Comparison of ENCODE assay signal across 36 mouse cellular contexts in the genomic region with DNA sequence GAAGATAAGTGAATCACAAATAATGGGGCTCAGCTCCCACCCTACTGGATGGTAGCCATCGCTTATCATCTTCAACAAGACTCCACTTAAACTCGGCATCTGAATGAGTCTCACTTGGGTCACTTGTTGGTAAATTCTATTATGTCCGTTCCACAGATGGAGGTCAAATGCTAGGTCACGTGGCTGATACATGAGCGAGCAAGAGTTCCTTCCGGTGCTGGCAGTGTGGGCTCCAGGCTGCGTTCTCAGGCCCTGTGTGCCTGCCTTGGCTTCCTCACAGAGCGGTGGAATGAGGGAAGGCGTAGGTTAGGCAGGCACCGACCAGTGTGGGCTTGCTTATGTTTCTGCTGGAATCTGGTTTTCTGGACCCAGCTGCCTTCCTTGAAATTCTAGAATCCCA. TPM values are rescaled to one million over a fixed set of nuclear protein-coding genes. Genes with fewer than 3 reads are reported as not detected.
A peak's percentile ranks its signal among the peaks of the same experiment; 100 is the strongest.
DNase-seq lines count a peak whose midpoint lies in the region; ATAC-seq and TF ChIP-seq lines count a peak whose summit lies in the region.
"Had no signal": no experiment of that assay in that cellular context is flagged by ENCODE, and none has a peak within 500 bp of the region (broad histone marks: within the 10 kb centered on the region; RNA-seq: fewer than 3 reads in every experiment).

No protein-coding gene starts in this region.

- peak; percentile 9 for DNase-seq in adrenal gland, postnatal 14 days
- no peak for DNase-seq in adrenal gland, postnatal 10 days
- DNase-seq in heart, adult 9 months (ENCODE audit: low spot score in 2 of 2), result no peak
- DNase-seq in limb, embryonic 14.5 days (ENCODE audit: low spot score), result peak; percentile 25
- DNase-seq in limb, embryonic 10.5 days (ENCODE audit: low spot score), result no peak
- no peak for DNase-seq in lung, postnatal 0 days (ENCODE audit: low spot score)
- no peak for DNase-seq in lung, postnatal 10 days
- DNase-seq: adrenal gland, adult 2 months; cerebellum, adult 11 months; cerebellum, adult 9-10 months; cerebellum, postnatal 36 days; gastrocnemius, postnatal 25 days; kidney, postnatal 14 days; layer of hippocampus, adult 9-11 months; liver, embryonic 13.5 days; lung, adult 2 months; retina, postnatal 1 day; right cerebral cortex, postnatal 14 days had no signal

- no peak for TF ChIP-seq EP300 in lung, postnatal 0 days (IDR thresholded peaks at IDR 0.05)

- TF ChIP-seq CTCF in lung, postnatal 0 days (IDR thresholded peaks at IDR 0.05), result no peak

- H3K27ac ChIP-seq in heart, embryonic 13.5 days (replicated peaks), result peak overlapping the region; percentile 75
- H3K27ac ChIP-seq in limb, embryonic 14.5 days (replicated peaks; ENCODE audit: low read depth, low read length), result no peak overlapping the region
- H3K27ac ChIP-seq in limb, embryonic 10.5 days, result no peak overlapping the region
- peak overlapping the region; percentile 23; the same call in 1 of the 2 replicates for H3K27ac ChIP-seq in lung, postnatal 0 days (ENCODE audit: low read length)
- H3K27ac ChIP-seq: embryonic facial prominence, embryonic 12.5 days; forebrain, embryonic 10.5 days; forebrain, embryonic 15.5 days; hindbrain, embryonic 14.5 days; liver, embryonic 13.5 days; midbrain, embryonic 10.5 days; midbrain, embryonic 15.5 days; neural tube, embryonic 15.5 days had no signal

- ATAC-seq in heart, embryonic 13.5 days (ENCODE audit: extremely low read depth, insufficient number of reproducible peaks, low FRiP score, low TSS enrichment), result no peak
- no peak for ATAC-seq in limb, embryonic 14.5 days (ENCODE audit: low FRiP score, low read depth)
- ATAC-seq in lung, postnatal 0 days, result peak; percentile 41
- ATAC-seq: activated CD4-positive, CD25-positive, alpha-beta regulatory T cell, adult 4 months; forebrain, embryonic 15.5 days; intestine, postnatal 0 days; midbrain, embryonic 15.5 days had no signal

- H3K4me2 ChIP-seq in heart, embryonic 13.5 days, result no peak overlapping the region
- no peak overlapping the region for H3K4me2 ChIP-seq in limb, embryonic 14.5 days (replicated peaks; ENCODE audit: low read depth, low read length, severe bottlenecking)
- no peak overlapping the region for H3K4me2 ChIP-seq in lung, postnatal 0 days (replicated peaks; ENCODE audit: low read depth, low read length)
- H3K4me2 ChIP-seq: embryonic facial prominence, embryonic 12.5 days; forebrain, embryonic 15.5 days; hindbrain, embryonic 14.5 days; liver, embryonic 13.5 days; midbrain, embryonic 15.5 days; neural tube, embryonic 15.5 days had no signal

- H3K27me3 ChIP-seq in heart, embryonic 13.5 days (replicated peaks), result no peaks in the 10 kb centered on the region
- H3K27me3 ChIP-seq in limb, embryonic 14.5 days (ENCODE audit: control insufficient read depth, insufficient read depth, low read length), result no peaks in the 10 kb centered on the region
- H3K27me3 ChIP-seq in limb, embryonic 10.5 days (ENCODE audit: low read depth, poor library complexity, severe bottlenecking), result no peaks in the 10 kb centered on the region
- no peaks in the 10 kb centered on the region for H3K27me3 ChIP-seq in lung, postnatal 0 days (replicated peaks; ENCODE audit: insufficient read depth, low read length)
- H3K27me3 ChIP-seq: CH12.LX; embryonic facial prominence, embryonic 12.5 days; forebrain, embryonic 15.5 days; liver, embryonic 13.5 days; midbrain, embryonic 15.5 days; neural tube, embryonic 15.5 days had no signal

- no peak overlapping the region for H3K4me3 ChIP-seq in heart, embryonic 13.5 days
- no peak overlapping the region for H3K4me3 ChIP-seq in limb, embryonic 14.5 days (replicated peaks; ENCODE audit: low read length)
- H3K4me3 ChIP-seq in limb, embryonic 10.5 days, result no peak overlapping the region
- H3K4me3 ChIP-seq in lung, postnatal 0 days (ENCODE audit: low read depth, low read length), result no peak overlapping the region
- H3K4me3 ChIP-seq: embryonic facial prominence, embryonic 12.5 days; forebrain, embryonic 10.5 days; forebrain, embryonic 15.5 days; liver, embryonic 13.5 days; midbrain, embryonic 10.5 days; midbrain, embryonic 15.5 days; neural tube, embryonic 15.5 days had no signal

- peaks cover 12% of the 10 kb centered on the region for H3K36me3 ChIP-seq in heart, embryonic 13.5 days
- H3K36me3 ChIP-seq in limb, embryonic 14.5 days (ENCODE audit: control insufficient read depth, insufficient read depth, low read length), result peaks cover 6% of the 10 kb centered on the region
- peaks cover 17% of the 10 kb centered on the region for H3K36me3 ChIP-seq in limb, embryonic 10.5 days
- H3K36me3 ChIP-seq in lung, postnatal 0 days (ENCODE audit: insufficient read depth, low read length), result 0 out of 2 replicates have a peak, but pooled peaks cover 8% of the 10 kb centered on the region

- H3K4me1 ChIP-seq in heart, embryonic 13.5 days, result peaks cover 28% of the 10 kb centered on the region
- no peaks in the 10 kb centered on the region for H3K4me1 ChIP-seq in limb, embryonic 14.5 days (ENCODE audit: control insufficient read depth, insufficient read depth, low read length)
- peaks cover 16% of the 10 kb centered on the region for H3K4me1 ChIP-seq in limb, embryonic 10.5 days
- peaks cover 4% of the 10 kb centered on the region; the same call in 1 of the 2 replicates for H3K4me1 ChIP-seq in lung, postnatal 0 days (ENCODE audit: insufficient read depth, low read depth, low read length)
- H3K4me1 ChIP-seq: forebrain, embryonic 15.5 days; midbrain, embryonic 10.5 days; midbrain, embryonic 15.5 days had no signal

- WGBS in heart, embryonic 13.5 days, result 60% methylated on average over 10 of the region's 10 CpGs
- 75% methylated on average over 10 of the region's 10 CpGs for WGBS in limb, embryonic 14.5 days
- WGBS in limb, embryonic 10.5 days, result 85% methylated on average over 10 of the region's 10 CpGs
- WGBS in lung, postnatal 0 days, result 64% methylated on average over 10 of the region's 10 CpGs

- no peak for TF ChIP-seq POLR2A in limb, embryonic 14.5 days (IDR thresholded peaks at IDR 0.05; ENCODE audit: borderline replicate concordance, extremely low read depth, insufficient read depth, insufficient read length)

- H3K9ac ChIP-seq in heart, embryonic 13.5 days, result no peak overlapping the region
- H3K9ac ChIP-seq in limb, embryonic 14.5 days (ENCODE audit: low read depth, low read length, severe bottlenecking), result no peak overlapping the region
- no peak overlapping the region for H3K9ac ChIP-seq in lung, postnatal 0 days (replicated peaks; ENCODE audit: low read depth)
- H3K9ac ChIP-seq: embryonic facial prominence, embryonic 12.5 days; forebrain, embryonic 15.5 days; hindbrain, embryonic 14.5 days; liver, embryonic 13.5 days; midbrain, embryonic 15.5 days; neural tube, embryonic 15.5 days had no signal

- H3K9me3 ChIP-seq in heart, embryonic 13.5 days, result no peaks in the 10 kb centered on the region
- no peaks in the 10 kb centered on the region for H3K9me3 ChIP-seq in limb, embryonic 14.5 days (ENCODE audit: control insufficient read depth, low read length)
- no peaks in the 10 kb centered on the region for H3K9me3 ChIP-seq in limb, embryonic 10.5 days (replicated peaks)
- H3K9me3 ChIP-seq in lung, postnatal 0 days (ENCODE audit: low read length), result no peaks in the 10 kb centered on the region
- H3K9me3 ChIP-seq: embryonic facial prominence, embryonic 12.5 days; forebrain, embryonic 10.5 days; forebrain, embryonic 15.5 days; liver, embryonic 13.5 days; midbrain, embryonic 10.5 days; midbrain, embryonic 15.5 days; neural tube, embryonic 15.5 days had no signal

RNA-seq across cellular contexts. Expression of a gene that starts 1.9 kb away (rescaled TPM):
- not detected in 2 replicates for total RNA-seq in adrenal gland, postnatal 14 days (2021)
- total RNA-seq in adrenal gland, postnatal 10 days (2021), result not detected
- polyA plus RNA-seq in heart, embryonic 13.5 days (2015; fragmentation: Nextera tagmentation; extraction: Ambion mirVana), result not detected in 2 replicates
- polyA plus RNA-seq in limb, embryonic 14.5 days (2012; rRNA removed), result 0.03 and 0.05 TPM in 2 replicates
- polyA plus RNA-seq in limb, embryonic 14.5 days (2014; fragmentation: Nextera tagmentation; extraction: Ambion mirVana), result 0.14 TPM in 1 of 2 replicates, not detected in the other
- not detected in 2 replicates for polyA plus RNA-seq in limb, embryonic 10.5 days (2016; fragmentation: Nextera tagmentation; extraction: Ambion mirVana)
- polyA plus RNA-seq in lung, postnatal 0 days (2015; fragmentation: Nextera tagmentation; extraction: Ambion mirVana), result 0.08 and 0.20 TPM in 2 replicates
- total RNA-seq: adrenal gland, adult 2 months; CH12.LX; ES-E14; gastrocnemius, adult 18-20 months; gastrocnemius, postnatal 25 days; hematopoietic stem cell, adult 5-6 weeks had no signal
- polyA plus RNA-seq: activated CD4-positive, CD25-positive, alpha-beta regulatory T cell, adult 4 months; adrenal gland, adult 2 months; embryonic facial prominence, embryonic 12.5 days; forebrain, embryonic 10.5 days; forebrain, embryonic 15.5 days; hindbrain, embryonic 14.5 days; intestine, postnatal 0 days; limb, embryonic 11.5 days; liver, embryonic 13.5 days; midbrain, embryonic 10.5 days; midbrain, embryonic 15.5 days; small intestine, adult 2 months; stomach, embryonic 14.5 days; testis, adult 2 months had no signal

RNA-seq across cellular contexts. Expression of a gene that starts 23.1 kb away (rescaled TPM):
- 22.4 and 25.6 TPM in 2 replicates for total RNA-seq in adrenal gland, postnatal 14 days (2021)
- total RNA-seq in adrenal gland, postnatal 10 days (2021), result 10 to 100 TPM; 17.2 to 26.9 TPM
- polyA plus RNA-seq in heart, embryonic 13.5 days (2015; fragmentation: Nextera tagmentation; extraction: Ambion mirVana), result 11.7 and 12.7 TPM in 2 replicates
- 23.9 and 36.2 TPM in 2 replicates for polyA plus RNA-seq in limb, embryonic 14.5 days (2012; rRNA removed)
- polyA plus RNA-seq in limb, embryonic 14.5 days (2014; fragmentation: Nextera tagmentation; extraction: Ambion mirVana), result 15.1 and 17.4 TPM in 2 replicates
- 22.1 and 24.3 TPM in 2 replicates for polyA plus RNA-seq in limb, embryonic 10.5 days (2016; fragmentation: Nextera tagmentation; extraction: Ambion mirVana)
- 10.8 and 12.6 TPM in 2 replicates for polyA plus RNA-seq in lung, postnatal 0 days (2015; fragmentation: Nextera tagmentation; extraction: Ambion mirVana)

RNA-seq across cellular contexts. Expression of a gene that starts 23.4 kb away (rescaled TPM):
- total RNA-seq in adrenal gland, postnatal 14 days (2021), result 9.8 and 11.9 TPM in 2 replicates
- 10 to 100 TPM; 11.0 to 12.4 TPM for total RNA-seq in adrenal gland, postnatal 10 days (2021)
- polyA plus RNA-seq in heart, embryonic 13.5 days (2015; fragmentation: Nextera tagmentation; extraction: Ambion mirVana), result 6.2 and 6.5 TPM in 2 replicates
- polyA plus RNA-seq in limb, embryonic 14.5 days (2012; rRNA removed), result 11.7 and 13.6 TPM in 2 replicates
- 10.4 and 11.0 TPM in 2 replicates for polyA plus RNA-seq in limb, embryonic 14.5 days (2014; fragmentation: Nextera tagmentation; extraction: Ambion mirVana)
- polyA plus RNA-seq in limb, embryonic 10.5 days (2016; fragmentation: Nextera tagmentation; extraction: Ambion mirVana), result 7.6 and 10.3 TPM in 2 replicates
- 11.1 and 11.2 TPM in 2 replicates for polyA plus RNA-seq in lung, postnatal 0 days (2015; fragmentation: Nextera tagmentation; extraction: Ambion mirVana)

Comparison
In these comparisons a context has a peak if more than half of its experiments do, and no peak if none do; other contexts are left out.
1. DNase-seq: peak in adrenal gland, postnatal 14 days (single experiment) and limb, embryonic 14.5 days (single experiment); none in adrenal gland, postnatal 10 days (single experiment), heart, adult 9 months (0 of 2), limb, embryonic 10.5 days (single experiment), lung, postnatal 0 days (single experiment) and lung, postnatal 10 days (single experiment).
2. H3K27ac ChIP-seq: peak in heart, embryonic 13.5 days (single experiment) and lung, postnatal 0 days (single experiment); none in limb, embryonic 14.5 days (single experiment) and limb, embryonic 10.5 days (single experiment).